Mouse (Mus musculus) testis, adult 2 months (tissue): Measurements from ENCODE around the gene Ccdc127.

Source experiments
- CTCF ChIP-seq: fragments of 200-500 bp; IDR thresholded peaks from 2 replicates; pipeline ENCODE4 v1.5.1; 2012; ENCODE audit warnings: low read depth, mild to moderate bottlenecking, inconsistent platforms, low read length, moderate library complexity; ENCODE audit not compliant: control insufficient read depth, insufficient read depth, insufficient replicate concordance
- POLR2A ChIP-seq: fragments of 200-500 bp; IDR thresholded peaks from 2 replicates; pipeline ENCODE4 v1.6.1; 2012; ENCODE audit warnings: low read depth, mild to moderate bottlenecking, inconsistent platforms, low read length, moderate library complexity; ENCODE audit not compliant: control insufficient read depth

DNA sequence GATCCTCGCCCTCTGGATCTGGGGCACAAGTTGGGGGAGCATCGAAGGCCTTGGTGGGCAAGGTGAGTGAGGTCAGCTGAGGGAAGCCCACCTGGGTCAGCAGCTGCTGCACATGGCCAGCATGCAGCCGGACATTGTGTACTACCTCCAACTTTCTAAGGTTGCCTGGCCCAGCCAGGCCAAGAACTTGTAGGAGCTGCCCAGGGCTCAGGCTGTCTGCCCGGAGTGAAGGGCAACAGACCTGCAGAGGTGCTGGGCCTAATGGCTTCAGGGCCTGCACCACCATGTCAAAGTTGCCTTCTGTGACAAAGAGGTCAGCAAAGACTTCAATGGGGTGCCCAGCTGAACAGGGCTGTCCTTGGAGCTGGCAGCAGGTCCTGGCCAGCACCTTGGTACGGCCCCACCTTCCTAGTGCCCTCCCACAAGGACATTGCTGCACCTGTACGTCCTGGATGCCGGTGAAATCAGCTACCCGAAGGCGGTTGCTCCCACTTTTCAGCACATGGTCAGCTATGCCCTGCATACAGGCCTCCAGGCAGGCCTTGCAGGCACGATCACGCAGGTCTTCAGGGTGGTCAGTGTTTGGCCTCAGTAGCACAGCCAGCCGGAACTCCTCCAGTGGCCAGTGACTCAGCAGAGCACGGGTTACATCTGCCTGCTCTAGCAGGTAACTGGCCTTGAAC lies 13.2 kb downstream of the Ccdc127 start:
- TF ChIP-seq POLR2A (no peak), CTCF (no peak)
